Mouse (Mus musculus): ENCODE data around the gene Pank3. TPM values are rescaled to one million over a fixed set of nuclear protein-coding genes. Genes with fewer than 3 reads are reported as not detected.
"Not testable (repeated sequence)": the region's sequence is repeated elsewhere in the genome, so short reads cannot be mapped to it uniquely, and the experiment has no call there.

Gene Pank3
- total RNA-seq, 2 experiments from 2014 or later: 56.1 to 56.6 TPM

DNA sequence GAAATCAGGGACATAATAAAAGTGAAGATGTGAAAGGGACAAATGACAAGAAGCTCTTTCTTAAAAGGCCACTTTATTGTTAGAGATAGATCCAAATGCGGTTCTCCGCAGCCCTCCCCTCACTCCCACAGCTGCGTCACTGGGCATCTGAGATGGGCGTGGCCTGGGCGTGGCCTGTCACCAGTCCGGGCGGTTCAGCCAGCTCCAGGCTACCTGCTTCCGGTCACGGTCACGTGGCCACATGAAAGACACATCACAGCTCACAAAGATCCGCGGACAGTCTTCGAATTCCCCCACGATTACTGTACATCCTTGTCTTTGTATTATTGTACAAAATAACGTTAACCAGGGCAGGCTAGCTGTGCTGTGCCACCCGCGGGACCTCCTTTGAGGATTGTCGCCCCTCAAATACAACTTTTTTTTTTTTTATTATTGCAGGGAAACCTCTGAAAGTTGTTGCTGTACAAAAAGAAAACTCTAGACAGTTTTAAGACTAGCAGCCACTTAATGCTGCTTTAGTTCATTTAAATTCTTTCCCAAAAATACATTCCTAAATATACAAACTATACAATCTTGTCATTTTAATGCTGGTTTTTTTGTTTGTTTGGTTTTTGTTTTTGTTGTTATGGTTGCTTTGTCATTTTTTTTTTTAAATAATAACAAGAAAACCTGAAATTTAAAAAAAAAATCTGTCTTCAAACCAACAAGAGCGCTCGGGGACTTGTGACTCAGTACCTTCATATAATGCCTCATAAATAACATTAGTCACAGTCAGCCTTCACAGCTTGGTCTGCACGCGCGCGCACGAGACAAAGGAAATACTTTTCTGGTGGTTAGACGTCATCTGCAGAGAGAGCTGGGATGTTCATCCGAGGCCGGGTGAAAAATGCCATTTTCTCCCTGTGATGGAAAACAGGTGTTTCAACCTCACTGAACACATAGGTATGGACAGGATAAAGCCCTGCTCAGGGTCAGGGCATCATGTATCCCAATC, 69.4 kb downstream of the Pank3 start:
- DNase-seq (ENCODE audit: low spot score in 2 of 2): peak; percentile 43 to 61

DNA sequence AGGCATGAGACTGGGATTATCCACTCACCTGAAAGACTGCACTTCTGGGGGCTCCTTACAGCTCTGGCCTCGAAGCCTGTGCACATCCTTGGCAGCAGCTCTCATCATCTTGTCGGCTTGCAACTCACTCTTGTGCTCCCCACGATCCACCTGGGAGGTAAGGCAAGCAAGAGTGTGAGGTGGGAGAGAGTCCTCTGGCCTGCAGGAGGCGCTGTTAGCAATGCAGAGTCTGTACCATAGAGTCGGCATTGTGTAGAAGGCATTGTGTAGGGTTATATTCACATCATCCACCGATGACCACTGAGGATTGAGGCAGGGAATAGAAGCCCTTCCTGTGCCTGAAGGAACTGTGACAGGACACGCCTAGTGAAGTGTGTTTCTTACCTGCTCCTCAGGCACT, 71.0 kb downstream of the Pank3 start:
- no peak for DNase-seq (ENCODE audit: low spot score in 2 of 2)

DNA sequence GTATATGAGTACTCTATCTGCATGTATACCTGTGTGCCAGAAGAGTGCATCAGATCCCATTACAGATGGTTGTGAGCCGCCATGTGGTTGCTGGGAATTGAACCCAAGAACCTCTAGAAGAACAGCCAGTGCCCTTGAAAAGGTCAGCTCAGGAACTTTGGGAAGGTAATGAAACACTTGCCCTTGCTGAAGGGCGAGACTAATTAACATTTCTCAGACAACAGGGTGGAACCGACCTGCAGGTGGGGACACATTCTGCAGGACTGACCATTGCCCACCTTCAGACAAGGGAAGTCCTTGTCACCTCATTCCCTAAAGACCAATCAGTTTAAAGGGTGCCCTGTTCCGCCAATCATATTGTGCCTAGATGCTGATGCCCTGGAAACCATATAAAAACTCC, 71.5 kb downstream of the Pank3 start:
- not testable (repeated sequence) for DNase-seq (ENCODE audit: low spot score in 2 of 2)

Small RNA genes lying within 50 kb of the gene (microRNA-seq; reads per million reads assigned to microRNA genes)
- gene Mir103-1: 2.0 to 11.9 reads per million in 2 experiments

Other genes starting within 250 kb of the Pank3 start
- 10 to 100 TPM; 47.2 to 49.1 TPM for gene Fbll1, start 29.4 kb downstream of the Pank3 start, total RNA-seq (2021)
- gene Rars, start 65.0 kb downstream of the Pank3 start, total RNA-seq (2021): 10 to 100 TPM; 46.1 to 46.2 TPM
- gene Wwc1, start 211.0 kb downstream of the Pank3 start, total RNA-seq (2021): 100 to 1,000 TPM; 101 to 113 TPM